Mouse (Mus musculus): Measurements from ENCODE around the gene Gm20767. TPM values are rescaled to one million over a fixed set of nuclear protein-coding genes. Genes with fewer than 3 reads are reported as not detected.
"Not testable (repeated sequence)": the region's sequence is repeated elsewhere in the genome, so short reads cannot be mapped to it uniquely, and the experiment has no call there.

The Gm20767 gene
- polyA plus RNA-seq, 1 experiment from 2014 or later, result not detected

DNA sequence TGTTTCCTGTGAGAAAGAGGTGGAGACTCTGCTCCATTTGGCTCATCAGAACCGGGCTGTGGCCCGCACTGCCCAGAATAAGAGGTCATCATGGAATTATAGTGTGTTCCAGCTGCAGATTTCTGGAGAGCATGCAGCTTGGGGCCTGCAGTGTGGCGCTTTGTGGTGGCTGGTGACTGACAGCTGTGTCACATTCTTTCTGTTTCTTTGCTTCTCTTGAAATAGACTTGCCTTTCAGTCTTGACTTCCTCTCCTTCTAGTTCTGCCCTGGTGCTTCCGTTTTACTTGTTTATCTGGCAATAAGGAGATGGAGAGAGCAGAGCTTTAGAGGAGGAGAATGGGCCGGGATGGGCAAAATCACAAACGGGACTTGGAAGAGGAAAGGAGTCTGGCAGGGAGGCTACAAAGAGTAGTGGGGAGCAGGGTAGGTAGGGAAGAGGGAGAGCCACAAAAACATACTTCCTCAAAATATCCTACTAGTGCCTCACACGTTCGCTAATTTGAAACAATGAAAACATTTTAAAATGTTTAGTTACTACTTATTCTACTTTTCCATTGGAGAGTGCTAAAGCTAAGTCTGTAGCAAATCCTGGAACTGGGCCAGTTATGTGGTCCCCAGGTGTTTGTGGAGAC lies 56.3 kb downstream of the Gm20767 start:
- not testable (repeated sequence) for H3K4me3 ChIP-seq (replicated peaks); DNase-seq; ATAC-seq (ENCODE audit: low read depth); H3K4me2 ChIP-seq; H3K27me3 ChIP-seq; H3K9me3 ChIP-seq (replicated peaks); H3K4me1 ChIP-seq (replicated peaks); H3K36me3 ChIP-seq; H3K27ac ChIP-seq; H3K9ac ChIP-seq
- 51% methylated on average over 6 of the region's 8 CpGs for WGBS (ENCODE audit: insufficient replicate concordance)

Other genes starting within 250 kb of the Gm20767 start
- not detected in 2 replicates for gene Tcstv1, start 245.5 kb upstream of the Gm20767 start, polyA plus RNA-seq (2015; fragmentation: Nextera tagmentation; extraction: Ambion mirVana)
- gene Gm21761, start 211.0 kb upstream of the Gm20767 start, polyA plus RNA-seq (2015; fragmentation: Nextera tagmentation; extraction: Ambion mirVana), result not detected in 2 replicates
- gene B020031M17Rik, start 189.4 kb upstream of the Gm20767 start, polyA plus RNA-seq (2015; fragmentation: Nextera tagmentation; extraction: Ambion mirVana), result not detected in 2 replicates
- not detected in 2 replicates for gene Gm36079, start 113.2 kb upstream of the Gm20767 start, polyA plus RNA-seq (2015; fragmentation: Nextera tagmentation; extraction: Ambion mirVana)
- gene Gm21188, start 88.1 kb upstream of the Gm20767 start, polyA plus RNA-seq (2015; fragmentation: Nextera tagmentation; extraction: Ambion mirVana), result 0.14 and 0.15 TPM in 2 replicates
- not detected in 2 replicates for gene Gm21818, start 32.2 kb downstream of the Gm20767 start, polyA plus RNA-seq (2015; fragmentation: Nextera tagmentation; extraction: Ambion mirVana)
- gene Gm21762, start 75.7 kb downstream of the Gm20767 start, polyA plus RNA-seq (2015; fragmentation: Nextera tagmentation; extraction: Ambion mirVana), result not detected in 2 replicates
- gene Gm21731, start 98.9 kb downstream of the Gm20767 start, polyA plus RNA-seq (2015; fragmentation: Nextera tagmentation; extraction: Ambion mirVana), result not detected in 2 replicates
- not detected in 2 replicates for gene AF067061, start 122.9 kb downstream of the Gm20767 start, polyA plus RNA-seq (2015; fragmentation: Nextera tagmentation; extraction: Ambion mirVana)
- 0.51 and 0.56 TPM in 2 replicates for gene BC147527, start 160.1 kb downstream of the Gm20767 start, polyA plus RNA-seq (2015; fragmentation: Nextera tagmentation; extraction: Ambion mirVana)
- not detected in 2 replicates for gene Tcstv3, start 176.6 kb downstream of the Gm20767 start, polyA plus RNA-seq (2015; fragmentation: Nextera tagmentation; extraction: Ambion mirVana)